Mouse (Mus musculus): ENCODE results near the gene Notch4. TPM values are rescaled to one million over a fixed set of nuclear protein-coding genes. Genes with fewer than 3 reads are reported as not detected.

The Notch4 gene
- total RNA-seq, 2 experiments from 2014 or later = 10.5 to 11.4 TPM

DNA sequence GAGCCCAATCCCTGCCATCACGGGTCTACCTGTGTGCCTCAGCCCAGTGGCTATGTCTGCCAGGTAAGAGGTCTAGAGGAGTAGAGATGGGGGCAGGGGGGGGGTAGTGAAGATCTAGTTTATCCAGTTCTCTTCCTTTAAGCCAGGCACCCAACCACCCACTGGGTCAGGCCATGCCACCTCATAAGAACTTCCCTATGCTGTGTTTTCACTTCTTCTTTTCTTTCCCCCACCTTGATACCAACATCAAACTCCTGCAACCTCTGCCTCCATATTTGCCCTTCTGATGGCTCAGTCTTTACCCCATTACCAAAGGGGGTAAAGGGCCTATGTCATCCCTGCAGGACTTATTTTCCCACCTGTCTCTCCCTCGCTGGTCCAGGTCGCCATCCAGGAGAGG is 14.0 kb downstream of the Notch4 start:
- TF ChIP-seq CTCF (IDR thresholded peaks at IDR 0.05) = no peak
- H3K27ac ChIP-seq = no peak overlapping the region
- DNase-seq = no peak
- H3K4me3 ChIP-seq = no peak overlapping the region
- intact Hi-C loops (cut with DNase I) = no loop called here

- intact Hi-C loops (cut with DNase I) = no loop called here
- H3K4me3 ChIP-seq = no peak overlapping the region
- DNase-seq = no peak
- TF ChIP-seq CTCF (IDR thresholded peaks at IDR 0.05) = no peak
- H3K27ac ChIP-seq = no peak overlapping the region
These were observed 18.5 kb downstream of the Notch4 start for GRCm38 (mm10) chr17:34582528-34582927.

GRCm38 (mm10) chr17:34583397-34583796 is 19.3 kb downstream of the Notch4 start:
- Histone ChIP-seq H3K27ac (no peak overlapping the region), H3K4me3 (no peak overlapping the region)
- peak; percentile 50 for DNase-seq
- no peak for TF ChIP-seq CTCF (IDR thresholded peaks at IDR 0.05)
- intact Hi-C loops (cut with DNase I) = no loop called here

- TF ChIP-seq CTCF (IDR thresholded peaks at IDR 0.05) = no peak
- DNase-seq = no peak
- intact Hi-C loops (cut with DNase I) = no loop called here
- no peak overlapping the region for H3K4me3 ChIP-seq
- no peak overlapping the region for H3K27ac ChIP-seq
These were observed 19.8 kb downstream of the Notch4 start for GRCm38 (mm10) chr17:34583819-34584218.

DNA sequence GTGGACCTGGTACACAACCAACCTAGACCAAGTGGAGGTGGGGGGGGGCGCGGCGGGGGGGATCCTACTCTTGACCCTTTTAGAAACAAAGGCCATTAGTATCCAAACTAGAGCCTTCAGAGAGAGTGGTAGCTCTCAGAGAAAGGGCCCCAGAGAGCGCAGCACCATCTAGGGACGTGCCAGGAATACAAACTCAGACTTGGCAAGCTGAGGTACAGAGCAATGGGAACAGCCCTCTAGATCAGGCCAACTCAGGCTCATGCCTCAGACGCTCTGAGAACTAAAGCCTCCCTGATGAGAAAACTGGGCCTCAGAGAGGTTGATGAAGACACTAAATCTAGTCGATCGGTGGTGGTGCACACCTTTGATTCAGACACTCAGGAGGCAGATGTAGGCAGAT is 21.1 kb downstream of the Notch4 start:
- DNase-seq = peak; percentile 17
- no peak for TF ChIP-seq CTCF (IDR thresholded peaks at IDR 0.05)
- H3K27ac ChIP-seq = no peak overlapping the region
- intact Hi-C loops (cut with DNase I) = no loop called here
- no peak overlapping the region for H3K4me3 ChIP-seq

DNA sequence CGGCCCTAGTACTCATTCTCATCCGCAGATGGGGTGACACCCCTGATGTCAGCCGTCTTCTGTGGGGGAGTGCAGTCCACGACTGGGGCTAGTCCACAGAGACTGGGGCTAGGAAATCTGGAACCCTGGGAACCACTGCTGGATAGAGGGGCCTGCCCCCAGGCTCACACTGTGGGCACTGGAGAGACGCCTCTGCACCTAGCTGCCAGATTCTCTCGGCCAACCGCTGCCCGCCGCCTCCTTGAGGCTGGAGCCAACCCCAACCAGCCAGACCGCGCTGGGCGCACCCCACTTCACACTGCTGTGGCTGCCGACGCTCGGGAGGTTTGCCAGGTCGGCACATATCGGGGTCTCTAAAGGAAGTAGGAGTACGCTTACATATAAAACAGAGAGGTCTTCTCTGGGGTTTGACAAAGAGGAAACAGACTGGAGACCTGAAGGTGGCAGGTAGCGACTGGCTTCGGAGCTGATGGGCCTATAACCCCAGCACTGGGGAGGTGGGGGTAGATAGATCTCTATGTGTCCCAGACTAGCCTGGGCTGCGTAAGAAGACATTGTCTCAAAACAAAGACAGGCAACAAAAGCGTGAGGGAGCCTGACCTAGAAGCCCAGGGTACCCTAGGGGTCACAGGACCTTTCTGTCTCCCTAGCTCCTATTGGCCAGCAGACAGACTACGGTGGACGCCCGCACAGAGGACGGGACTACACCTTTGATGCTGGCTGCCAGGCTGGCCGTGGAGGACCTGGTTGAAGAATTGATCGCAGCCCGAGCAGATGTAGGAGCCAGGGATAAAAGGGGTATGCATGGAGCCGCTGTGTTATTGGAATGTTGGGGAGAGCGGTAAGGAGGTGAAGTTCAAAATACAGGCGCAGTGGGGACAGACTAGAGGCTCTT is 22.1 kb downstream of the Notch4 start:
- H3K27ac ChIP-seq = peak overlapping the region; percentile 99
- TF ChIP-seq CTCF (IDR thresholded peaks at IDR 0.05) = no peak
- intact Hi-C loops (cut with DNase I) = loop anchor here (2.0 kb wide), 1 partner anchor 657 kb away; no protein-coding TSS in a partner anchor

GRCm38 (mm10) chr17:34586796-34587422 is 22.8 kb downstream of the Notch4 start:
- peak; percentile 92 for DNase-seq
- intact Hi-C loops (cut with DNase I) = loop anchor here (2.0 kb wide), 1 partner anchor 656 kb away; no protein-coding TSS in a partner anchor
- Histone ChIP-seq H3K27ac (peak overlapping the region; percentile 99), H3K4me3 (peak overlapping the region; percentile 95)
- TF ChIP-seq CTCF (IDR thresholded peaks at IDR 0.05) = no peak

More for the DNA sequence above, 22.1 kb downstream of the Notch4 start:
- DNase-seq = peak; percentile 28
- H3K4me3 ChIP-seq = peak overlapping the region; percentile 95

DNA sequence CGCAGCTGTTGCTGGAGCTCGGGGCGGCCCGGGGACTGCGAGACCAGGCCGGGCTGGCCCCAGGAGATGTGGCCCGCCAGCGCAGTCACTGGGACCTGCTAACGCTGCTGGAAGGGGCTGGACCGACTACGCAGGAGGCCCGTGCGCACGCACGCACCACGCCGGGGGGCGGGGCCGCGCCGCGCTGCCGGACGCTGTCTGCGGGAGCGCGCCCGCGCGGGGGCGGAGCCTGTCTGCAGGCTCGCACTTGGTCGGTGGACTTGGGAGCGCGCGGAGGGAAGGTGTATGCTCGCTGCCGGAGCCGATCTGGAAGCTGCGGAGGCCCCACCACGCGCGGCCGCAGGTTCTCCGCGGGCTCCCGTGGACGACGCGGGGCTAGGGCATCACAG is 23.3 kb downstream of the Notch4 start:
- intact Hi-C loops (cut with DNase I) = loop anchor here (2.0 kb wide), 1 partner anchor 655 kb away; no protein-coding TSS in a partner anchor
- TF ChIP-seq CTCF (IDR thresholded peaks at IDR 0.05) = no peak
- peak overlapping the region; percentile 99 for H3K27ac ChIP-seq
- DNase-seq = peak; percentile 99
- H3K4me3 ChIP-seq = peak overlapping the region; percentile 95

GRCm38 (mm10) chr17:34587814-34588213 is 23.7 kb downstream of the Notch4 start:
- TF ChIP-seq CTCF (IDR thresholded peaks at IDR 0.05) = no peak
- intact Hi-C loops (cut with DNase I) = loop anchor here (2.0 kb wide), 1 partner anchor 655 kb away; no protein-coding TSS in a partner anchor
- peak overlapping the region; percentile 95 for H3K4me3 ChIP-seq
- H3K27ac ChIP-seq = peak overlapping the region; percentile 99
- no peak for DNase-seq

GRCm38 (mm10) chr17:34588767-34589166 is 24.7 kb downstream of the Notch4 start:
- TF ChIP-seq CTCF (IDR thresholded peaks at IDR 0.05) = no peak
- Histone ChIP-seq H3K27ac (peak overlapping the region; percentile 97; the same call in 1 of the 2 replicates), H3K4me3 (peak overlapping the region; percentile 88; the same call in 1 of the 2 replicates)
- intact Hi-C loops (cut with DNase I) = no loop called here
- DNase-seq = no peak

GRCm38 (mm10) chr17:34589206-34589605 is 25.1 kb downstream of the Notch4 start:
- peak; percentile 17 for DNase-seq
- TF ChIP-seq CTCF (IDR thresholded peaks at IDR 0.05) = no peak
- intact Hi-C loops (cut with DNase I) = no loop called here
- Histone ChIP-seq H3K4me3 (peak overlapping the region; percentile 88), H3K27ac (peak overlapping the region; percentile 97)

GRCm38 (mm10) chr17:34589681-34590101 is 25.6 kb downstream of the Notch4 start, which contains the start of gene Gpsm3:
Gpsm3 (plus strand) TSS chr17:34589806.
- peak; percentile 85 for DNase-seq
- no peak for TF ChIP-seq CTCF (IDR thresholded peaks at IDR 0.05)
- H3K4me3 ChIP-seq = peak within 1 kb of the TSS; percentile 88
- H3K27ac ChIP-seq = peak within 1 kb of the TSS; percentile 97
- intact Hi-C loops (cut with DNase I) = no loop called here

All from gastrocnemius, adult 2 months (tissue).